ENCODE assay signal across 16 mouse cellular contexts in genomic region chr12:117280790-117281189, GRCm38 (mm10).
"Had no signal": no experiment of that assay in that cellular context is flagged by ENCODE, and none has a peak within 500 bp of the region (broad histone marks: within the 10 kb centered on the region; RNA-seq: fewer than 3 reads in every experiment).

No protein-coding gene starts in this region.

- H3K4me3 ChIP-seq: neural tube, embryonic 12.5 days; neural tube, embryonic 13.5 days; neural tube, embryonic 15.5 days; stomach, embryonic 15.5 days had no signal

- DNase-seq: retina, postnatal 1 day; right cerebral cortex, adult 18-20 months; right cerebral cortex, postnatal 14 days; right cerebral cortex, postnatal 25 days; right cerebral cortex, postnatal 4 days; spleen, adult 18-20 months; thymus, adult 18-20 months; thymus, adult 2 months; thymus, postnatal 14 days; thymus, postnatal 25 days; thymus, postnatal 36 days; thymus, postnatal 4 days had no signal

- H3K4me1 ChIP-seq: neural tube, embryonic 12.5 days; stomach, embryonic 15.5 days had no signal

- H3K27ac ChIP-seq: neural tube, embryonic 12.5 days; neural tube, embryonic 13.5 days; neural tube, embryonic 15.5 days; stomach, embryonic 15.5 days had no signal

- H3K36me3 ChIP-seq: neural tube, embryonic 15.5 days; stomach, embryonic 15.5 days had no signal

- H3K4me2 ChIP-seq: neural tube, embryonic 12.5 days; neural tube, embryonic 13.5 days; neural tube, embryonic 15.5 days; stomach, embryonic 15.5 days had no signal

- H3K27me3 ChIP-seq: neural tube, embryonic 12.5 days; neural tube, embryonic 13.5 days; neural tube, embryonic 15.5 days; stomach, embryonic 15.5 days had no signal

- H3K9ac ChIP-seq: neural tube, embryonic 12.5 days; neural tube, embryonic 13.5 days; neural tube, embryonic 15.5 days; stomach, embryonic 15.5 days had no signal

- H3K9me3 ChIP-seq: neural tube, embryonic 12.5 days; neural tube, embryonic 13.5 days; neural tube, embryonic 15.5 days; stomach, embryonic 15.5 days had no signal
